Mouse (Mus musculus) thymus, postnatal 36 days (tissue): ENCODE data around the gene 4930442H23Rik.
"Not testable (repeated sequence)": the region's sequence is repeated elsewhere in the genome, so short reads cannot be mapped to it uniquely, and the experiment has no call there.

Experiments used
- DNase-seq, 2 experiments: peaks; one replicate each; pipeline ENCODE4 v3.0.0; 2022; ENCODE audit warnings: mixed read lengths in 2 of 2

Gene 4930442H23Rik

DNA sequence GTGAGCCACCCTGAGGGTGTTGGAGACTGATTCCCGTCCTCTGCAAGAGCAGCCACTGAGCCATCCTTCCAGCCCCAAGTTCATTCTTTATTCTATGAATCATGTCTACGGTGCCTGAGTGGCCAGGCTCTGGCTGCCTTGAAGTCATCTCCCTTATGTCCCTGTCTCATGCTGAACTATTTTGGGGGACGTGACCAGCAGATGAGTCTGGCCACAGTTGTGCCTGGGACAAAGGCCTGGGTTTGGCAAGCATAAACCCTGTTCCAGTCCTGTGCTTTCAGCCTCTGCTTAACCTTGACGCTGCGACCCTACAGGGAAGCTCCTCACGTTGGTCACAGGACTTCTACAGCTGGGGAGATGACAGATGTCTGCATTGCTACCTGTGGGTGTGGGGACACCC lies 13.7 kb upstream of the 4930442H23Rik start:
- DNase-seq: no peak

DNA sequence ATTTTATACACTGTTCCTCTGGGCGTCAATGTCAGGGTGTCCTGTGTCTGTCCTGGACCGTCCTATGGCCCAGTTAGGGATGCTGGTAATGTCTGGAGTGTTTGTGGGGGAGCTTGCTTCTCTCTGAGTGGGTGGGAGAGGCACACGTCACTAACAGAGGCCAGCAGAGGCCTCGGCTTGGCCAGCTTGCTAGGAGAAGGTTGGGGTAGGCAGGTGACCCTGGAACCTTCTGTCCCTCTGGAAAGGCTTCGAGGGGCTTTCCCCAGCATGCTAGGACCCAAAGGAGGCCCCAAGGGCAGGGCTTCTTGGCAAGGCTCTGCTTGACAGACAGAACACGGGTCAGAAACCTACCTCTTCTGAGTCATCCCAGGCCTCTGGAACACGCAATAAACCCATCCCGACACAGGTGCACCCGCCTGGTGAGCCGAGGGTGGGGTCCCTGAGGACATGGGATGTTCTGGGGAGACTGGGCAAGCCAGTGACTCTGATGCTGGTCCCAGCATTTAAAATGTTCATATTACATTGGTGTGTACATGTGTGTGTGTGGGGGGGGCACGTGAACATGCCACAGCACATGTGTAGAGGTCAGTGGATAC lies 12.9 kb upstream of the 4930442H23Rik start:
- DNase-seq: no peak

DNA sequence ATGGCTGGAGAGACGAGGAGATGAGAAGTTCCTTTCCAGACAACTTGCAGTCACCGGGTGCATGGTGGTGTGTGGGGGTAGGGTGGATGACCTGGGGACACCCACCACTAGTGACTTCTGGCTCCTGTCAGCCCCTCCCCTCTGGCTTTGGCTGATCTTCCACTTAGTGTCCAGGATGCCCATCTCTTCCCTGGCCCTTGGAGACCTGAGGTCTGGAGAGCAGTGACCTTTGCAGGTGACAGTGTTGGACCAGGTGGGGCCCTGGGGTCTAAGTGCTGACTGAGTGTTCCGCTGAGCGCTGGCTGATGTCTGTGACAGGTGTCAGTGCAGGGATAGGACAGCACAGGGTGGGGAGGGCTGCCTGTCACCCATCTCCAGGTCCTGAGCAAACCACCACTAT lies 11.7 kb upstream of the 4930442H23Rik start:
- no peak for DNase-seq

DNA sequence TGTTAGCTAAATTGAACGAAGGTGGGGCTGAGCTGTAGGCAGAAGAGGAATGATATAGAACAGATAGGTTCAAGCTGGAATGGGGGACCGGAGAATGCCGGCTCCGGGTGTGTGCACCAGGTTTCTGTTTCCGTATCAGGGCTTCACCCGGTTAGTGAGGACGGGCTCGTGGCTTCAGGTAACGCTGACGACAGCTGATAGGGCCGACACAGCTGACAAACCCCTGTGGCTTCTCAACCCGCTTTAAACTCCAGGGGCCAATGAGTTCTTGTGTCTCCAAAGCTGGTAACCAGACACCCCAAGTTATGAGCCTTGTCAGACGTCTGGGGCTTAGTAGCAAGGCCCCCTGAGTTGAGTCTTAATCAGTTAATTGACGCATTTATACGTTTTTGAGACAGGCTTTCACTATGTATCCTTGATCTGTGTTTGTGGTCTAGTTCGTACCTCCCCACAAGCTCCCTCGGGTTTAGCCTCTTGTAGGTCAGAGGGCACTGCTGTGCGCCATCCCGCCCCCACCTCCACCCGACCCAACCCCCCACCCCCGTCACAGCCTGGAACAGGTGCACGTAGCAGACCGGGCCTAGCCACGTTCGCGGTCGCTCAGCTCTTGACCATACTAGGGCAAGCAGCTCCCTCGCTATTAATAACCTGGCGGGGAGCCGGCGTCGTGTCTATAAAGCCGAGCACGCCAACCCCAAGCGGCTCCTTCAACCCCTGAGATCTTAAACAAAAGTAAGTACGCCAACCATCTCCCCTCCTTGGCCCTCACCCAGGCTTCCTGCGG lies 10.5 kb upstream of the 4930442H23Rik start:
- DNase-seq: peak in 1 of 2 experiments; percentile 50

DNA sequence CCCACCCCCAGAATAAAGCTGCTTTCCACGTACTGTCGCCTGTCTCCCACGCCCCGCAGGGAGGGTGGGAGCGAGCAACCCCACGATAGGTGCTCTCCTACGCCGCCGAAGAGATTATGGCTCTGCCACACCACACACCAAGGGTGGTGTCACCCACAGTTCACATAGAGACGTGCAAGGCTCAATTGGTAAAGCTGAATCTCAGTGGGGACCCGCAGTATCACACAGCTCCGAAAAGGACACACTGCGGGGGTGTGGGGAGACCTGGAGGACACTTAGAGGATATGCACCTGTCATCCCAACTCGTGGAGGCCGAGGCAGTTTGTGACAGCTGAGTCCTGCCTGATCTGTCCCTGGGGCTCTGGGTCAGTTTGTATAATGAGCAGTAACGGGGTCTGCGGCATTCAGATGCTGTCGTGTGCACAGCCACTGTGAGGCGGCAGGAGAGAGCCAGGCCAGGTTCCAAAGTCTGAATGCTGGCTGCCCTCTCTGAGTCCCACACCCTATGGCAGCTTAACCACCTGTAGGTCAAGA lies 9.4 kb upstream of the 4930442H23Rik start:
- DNase-seq: peak in 1 of 2 experiments; percentile 48

DNA sequence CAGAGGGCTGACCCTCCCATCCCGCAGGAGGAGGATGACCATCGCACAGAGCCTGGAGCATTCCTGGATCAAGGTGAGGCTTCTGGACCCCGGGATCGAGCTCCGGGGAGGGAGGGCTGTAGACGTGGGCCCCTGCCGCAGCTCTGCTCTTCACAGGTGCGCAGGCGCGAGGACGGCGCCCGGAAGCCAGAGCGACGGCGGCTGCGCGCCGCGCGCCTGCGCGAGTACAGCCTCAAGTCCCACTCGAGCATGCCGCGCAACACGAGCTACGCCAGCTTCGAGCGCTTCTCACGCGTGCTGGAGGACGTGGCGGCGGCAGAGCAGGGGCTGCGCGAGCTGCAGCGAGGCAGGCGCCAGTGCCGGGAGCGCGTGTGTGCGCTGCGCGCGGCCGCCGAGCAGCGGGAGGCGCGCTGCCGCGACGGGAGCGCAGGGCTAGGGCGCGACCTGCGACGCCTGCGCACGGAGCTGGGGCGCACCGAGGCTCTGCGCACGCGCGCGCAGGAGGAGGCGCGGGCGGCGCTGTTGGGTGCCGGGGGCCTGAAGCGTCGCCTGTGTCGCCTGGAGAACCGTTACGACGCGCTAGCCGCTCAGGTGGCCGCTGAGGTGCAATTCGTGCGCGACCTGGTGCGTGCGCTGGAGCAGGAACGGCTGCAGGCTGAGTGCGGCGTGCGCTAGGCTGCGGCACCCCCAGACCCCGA lies 8.8 kb upstream of the 4930442H23Rik start:
- DNase-seq: peak; percentile 86 to 90

DNA sequence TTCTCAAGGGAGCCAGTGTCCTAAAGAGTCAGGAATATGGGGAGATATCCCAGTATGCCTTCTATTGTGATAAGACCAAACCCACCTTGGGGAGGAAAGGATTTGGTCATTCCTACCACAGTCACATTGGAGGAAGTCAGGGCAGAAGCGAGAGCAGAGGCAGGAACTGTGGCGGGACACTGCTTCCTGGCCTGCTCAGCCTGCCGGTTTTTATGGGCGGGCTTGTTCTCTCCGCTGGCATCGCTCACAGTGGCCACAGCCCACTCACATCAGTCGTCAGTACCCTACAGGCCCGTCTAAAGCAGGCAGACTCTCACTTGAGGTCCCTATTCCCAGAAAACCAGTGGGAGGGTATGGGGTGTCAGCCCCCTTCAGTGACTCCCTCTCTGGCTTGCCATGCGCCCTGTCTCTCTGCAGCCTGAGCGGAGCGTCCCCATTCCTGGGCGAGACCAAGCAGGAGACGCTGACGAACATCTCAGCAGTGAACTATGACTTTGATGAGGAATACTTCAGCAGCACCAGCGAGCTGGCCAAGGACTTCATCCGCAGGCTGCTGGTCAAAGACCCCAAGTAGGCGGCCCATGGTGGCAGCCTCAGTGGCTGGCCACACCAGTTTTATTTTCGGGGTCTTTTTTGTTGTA lies 7.8 kb upstream of the 4930442H23Rik start:
- peak; percentile 13 to 32 for DNase-seq

DNA sequence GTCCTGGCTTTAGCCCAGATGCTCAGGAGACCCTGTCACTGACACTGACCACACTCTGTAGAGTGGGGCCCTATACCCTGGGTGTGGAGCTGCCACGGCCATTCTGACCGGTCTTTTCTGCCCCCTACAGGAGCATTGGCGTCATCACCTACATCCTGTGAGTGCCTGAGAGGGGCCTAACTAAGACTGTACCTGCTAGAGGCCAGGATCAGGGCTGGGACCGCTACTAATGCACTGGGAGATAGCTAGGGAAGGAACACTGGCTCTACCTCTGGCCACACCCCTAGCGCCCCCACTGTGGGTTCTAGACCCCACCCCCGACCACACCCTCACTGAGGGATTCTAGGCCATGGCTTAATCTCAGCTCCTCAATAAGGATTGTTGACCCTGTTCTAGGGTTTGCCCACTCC lies 7.3 kb upstream of the 4930442H23Rik start:
- DNase-seq: peak in 1 of 2 experiments; percentile 44

DNA sequence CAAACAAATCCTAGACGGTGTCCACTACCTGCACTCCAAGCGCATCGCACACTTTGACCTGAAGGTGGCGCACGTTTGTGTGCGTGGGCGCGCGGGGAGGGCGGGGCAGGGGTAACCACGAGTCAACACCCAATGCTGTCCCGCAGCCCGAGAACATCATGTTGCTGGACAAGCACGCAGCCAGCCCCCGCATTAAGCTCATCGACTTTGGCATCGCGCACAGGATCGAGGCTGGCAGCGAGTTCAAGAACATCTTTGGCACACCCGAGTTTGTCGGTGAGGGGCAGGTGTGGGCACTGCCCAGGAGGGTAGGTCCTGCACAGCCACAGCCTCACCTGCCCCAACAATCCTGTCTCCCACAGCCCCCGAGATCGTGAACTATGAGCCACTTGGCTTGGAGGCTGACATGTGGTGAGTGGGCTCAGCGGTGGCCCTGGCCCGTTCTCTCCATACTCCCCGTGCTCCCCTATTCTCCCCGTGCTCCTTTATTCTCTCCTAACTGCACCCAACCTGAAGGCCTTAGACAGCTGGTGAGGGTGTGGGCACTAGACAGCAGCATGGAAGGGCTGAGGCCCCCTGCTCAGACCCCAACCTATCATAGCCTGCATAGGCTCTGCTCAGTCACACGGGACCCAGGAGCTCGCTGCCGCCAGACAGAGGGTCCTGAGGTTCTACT lies 6.7 kb upstream of the 4930442H23Rik start:
- peak; percentile 19 to 42 for DNase-seq

DNA sequence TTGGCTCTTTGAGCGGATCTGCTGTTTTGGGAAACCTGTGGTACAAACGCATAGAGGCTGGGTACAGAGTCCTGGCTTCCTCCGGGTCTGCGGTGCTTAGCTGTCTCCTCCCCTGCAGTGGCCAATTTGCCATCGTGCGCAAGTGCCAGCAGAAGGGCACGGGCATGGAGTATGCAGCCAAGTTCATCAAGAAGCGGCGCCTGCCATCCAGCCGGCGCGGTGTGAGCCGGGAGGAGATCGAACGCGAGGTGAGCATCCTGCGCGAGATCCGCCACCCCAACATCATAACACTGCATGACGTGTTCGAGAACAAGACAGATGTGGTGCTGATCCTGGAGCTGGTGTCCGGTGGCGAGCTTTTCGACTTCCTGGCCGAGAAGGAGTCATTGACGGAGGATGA lies 6.2 kb upstream of the 4930442H23Rik start:
- no peak for DNase-seq

DNA sequence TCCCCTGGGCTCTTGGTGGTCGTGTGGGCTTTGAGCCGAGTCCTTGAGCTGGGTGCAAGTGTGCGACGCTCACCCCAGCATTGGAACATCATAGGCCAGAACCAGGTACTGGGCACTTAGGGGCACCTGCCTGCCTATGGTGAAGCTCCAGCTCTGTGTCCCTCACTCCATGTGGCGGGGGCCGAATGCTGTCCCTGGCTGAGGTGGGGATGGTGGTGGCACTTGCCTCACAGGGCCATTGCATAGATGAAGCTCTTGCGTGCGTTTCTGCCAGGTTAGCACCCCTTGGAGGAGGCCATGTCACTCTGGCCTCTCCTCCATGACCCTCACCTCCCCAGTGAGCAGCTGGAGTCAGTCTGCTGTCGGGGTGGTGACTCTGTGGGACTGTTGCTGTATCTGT lies 3.5 kb upstream of the 4930442H23Rik start:
- DNase-seq: no peak

DNA sequence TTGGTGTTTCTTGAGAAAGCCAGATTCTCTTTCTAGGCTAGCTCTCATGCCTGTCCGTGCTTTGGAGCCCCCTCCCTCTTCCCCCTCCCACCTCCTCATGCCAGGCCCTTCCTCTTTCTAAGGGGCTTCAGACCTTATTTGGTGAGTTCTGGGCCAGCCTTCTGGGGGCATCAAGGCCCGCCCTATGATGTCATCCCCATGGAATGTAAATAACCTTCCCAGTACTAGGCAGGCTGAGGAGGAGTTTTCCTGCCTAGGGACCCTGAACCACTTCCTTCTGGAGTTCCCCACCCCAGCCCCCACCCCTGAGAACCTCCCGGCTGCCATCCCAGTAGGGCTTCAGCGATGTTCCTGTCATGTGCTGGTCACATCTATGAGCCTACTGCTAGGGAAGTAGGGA lies 1.1 kb upstream of the 4930442H23Rik start:
- DNase-seq: no peak

DNA sequence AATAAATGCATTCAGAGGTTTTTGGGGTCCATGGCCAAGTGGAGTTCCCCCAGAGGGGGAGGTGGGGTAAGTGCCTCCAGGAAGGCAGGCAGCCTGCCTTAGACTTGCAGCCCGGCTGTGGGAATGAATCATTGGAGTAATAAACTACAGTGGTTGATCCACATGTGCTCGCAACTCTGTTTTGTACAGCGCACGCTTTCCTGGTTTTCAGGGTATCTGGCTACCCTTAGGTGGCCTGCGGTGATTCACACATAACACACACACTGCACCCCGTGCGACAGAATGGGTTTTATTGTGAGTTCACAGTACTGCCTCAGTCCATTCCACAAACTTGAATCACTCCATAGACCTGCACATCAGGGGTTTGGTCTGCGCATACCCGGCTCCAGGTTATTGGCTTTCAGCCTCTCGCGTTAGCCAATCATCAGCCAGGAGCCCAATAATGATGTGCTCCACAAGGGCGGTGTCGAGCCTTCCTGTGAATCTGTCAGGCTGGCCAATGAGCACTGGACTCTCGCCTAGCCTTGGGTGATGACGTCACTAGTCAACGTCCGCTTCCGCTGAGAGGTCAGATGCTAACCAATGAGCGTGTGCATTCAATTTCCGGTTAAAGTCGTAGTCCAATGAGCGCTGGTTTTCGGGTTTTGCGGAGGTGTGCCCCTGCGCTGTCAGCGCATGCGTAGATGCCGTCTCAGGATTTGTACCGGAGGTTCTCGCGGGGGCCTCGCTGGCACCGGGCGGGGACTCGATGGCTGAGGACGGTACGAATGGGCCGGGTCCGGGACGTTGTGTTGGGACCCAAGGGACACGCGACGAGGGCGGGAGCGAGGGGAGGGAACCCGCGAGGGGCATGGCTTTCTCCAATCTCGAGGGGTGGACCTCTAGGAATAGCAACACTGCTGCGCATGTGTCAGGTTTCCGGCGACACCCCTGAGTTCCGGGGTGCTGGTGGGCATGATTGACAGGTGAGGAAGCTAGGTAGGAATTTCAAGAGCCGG lies 1.0 kb downstream of the 4930442H23Rik start, which contains the start of gene Dapk3:
Gene Dapk3 (plus strand): TSS at position 670 of the 998 bp plus-strand sequence.
- peak; percentile 94 for DNase-seq

DNA sequence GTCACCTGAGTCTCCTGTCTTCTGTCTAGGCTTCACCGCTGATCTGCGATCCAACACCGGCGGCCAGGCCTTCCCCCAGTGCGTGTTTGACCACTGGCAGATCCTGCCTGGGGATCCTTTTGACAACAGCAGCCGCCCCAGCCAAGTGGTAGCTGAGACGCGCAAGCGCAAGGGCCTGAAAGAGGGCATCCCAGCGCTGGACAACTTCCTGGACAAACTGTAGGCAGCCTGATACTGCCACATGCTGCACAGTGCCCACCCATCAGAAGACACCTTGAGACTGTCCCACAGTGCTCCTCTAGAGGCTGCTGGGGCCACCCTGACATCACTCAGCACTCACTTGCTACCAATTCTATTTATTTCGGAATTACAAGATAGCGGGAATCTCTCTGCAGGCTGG lies 1.8 kb downstream of the 4930442H23Rik start:
- DNase-seq: not testable (repeated sequence)

DNA sequence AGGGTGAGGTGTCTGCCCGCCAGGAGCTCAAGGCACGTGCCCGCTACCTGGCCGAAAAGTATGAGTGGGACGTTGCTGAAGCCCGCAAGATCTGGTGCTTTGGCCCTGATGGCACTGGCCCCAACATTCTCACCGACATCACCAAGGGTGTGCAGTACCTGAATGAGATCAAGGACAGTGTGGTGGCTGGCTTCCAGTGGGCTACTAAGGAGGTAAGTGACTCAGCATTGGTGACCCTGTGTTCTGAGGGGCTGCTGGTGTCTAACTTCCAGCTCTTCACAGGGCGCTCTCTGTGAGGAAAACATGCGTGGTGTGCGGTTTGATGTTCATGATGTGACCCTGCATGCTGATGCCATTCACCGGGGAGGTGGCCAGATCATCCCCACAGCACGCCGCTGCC lies 2.7 kb downstream of the 4930442H23Rik start:
- DNase-seq: no peak

DNA sequence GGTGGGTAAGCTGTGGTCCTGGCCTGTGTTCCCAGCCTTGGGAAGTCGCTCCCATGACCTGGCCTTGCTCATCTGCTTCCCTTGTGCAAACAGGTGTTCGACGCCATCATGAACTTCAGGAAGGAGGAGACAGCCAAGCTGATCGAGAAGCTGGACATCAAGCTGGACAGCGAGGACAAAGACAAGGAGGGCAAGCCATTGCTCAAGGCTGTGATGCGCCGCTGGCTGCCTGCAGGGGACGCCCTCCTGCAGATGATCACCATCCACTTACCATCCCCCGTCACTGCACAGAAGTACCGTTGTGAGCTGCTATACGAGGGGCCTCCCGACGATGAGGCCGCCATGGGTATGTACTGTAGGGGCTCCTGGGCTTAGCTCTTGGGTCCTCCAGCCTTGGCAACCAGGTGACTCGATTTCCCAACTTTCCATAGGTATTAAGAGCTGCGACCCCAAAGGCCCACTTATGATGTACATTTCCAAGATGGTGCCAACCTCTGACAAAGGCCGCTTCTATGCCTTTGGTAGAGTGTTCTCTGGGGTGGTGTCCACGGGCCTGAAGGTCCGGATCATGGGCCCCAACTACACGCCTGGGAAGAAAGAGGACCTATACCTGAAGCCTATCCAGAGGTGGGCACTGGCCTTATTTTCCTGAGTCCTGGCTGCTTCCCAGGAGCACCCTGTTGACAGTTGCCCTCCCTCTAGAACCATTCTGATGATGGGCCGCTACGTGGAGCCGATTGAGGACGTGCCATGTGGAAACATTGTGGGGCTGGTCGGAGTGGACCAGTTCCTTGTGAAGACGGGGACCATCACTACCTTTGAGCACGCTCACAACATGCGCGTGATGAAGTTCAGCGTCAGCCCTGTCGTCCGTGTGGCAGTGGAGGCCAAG lies 4.0 kb downstream of the 4930442H23Rik start:
- peak in 1 of 2 experiments; percentile 15 for DNase-seq

DNA sequence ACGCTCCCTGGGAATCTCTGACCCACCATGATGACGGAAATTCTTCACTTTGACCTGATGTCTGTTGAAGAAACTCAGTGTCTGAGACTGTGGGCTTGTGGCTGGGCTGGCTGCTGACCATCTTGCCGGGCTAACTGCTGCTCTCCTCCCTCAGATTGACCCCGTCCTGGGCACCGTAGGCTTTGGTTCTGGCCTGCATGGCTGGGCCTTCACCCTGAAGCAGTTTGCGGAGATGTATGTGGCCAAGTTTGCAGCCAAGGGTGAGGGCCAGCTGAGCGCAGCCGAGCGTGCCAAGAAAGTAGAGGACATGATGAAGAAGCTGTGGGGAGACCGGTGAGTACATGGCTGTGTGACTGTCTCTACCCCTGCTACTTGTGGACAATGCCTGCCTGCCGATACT lies 4.7 kb downstream of the 4930442H23Rik start:
- no peak for DNase-seq

DNA sequence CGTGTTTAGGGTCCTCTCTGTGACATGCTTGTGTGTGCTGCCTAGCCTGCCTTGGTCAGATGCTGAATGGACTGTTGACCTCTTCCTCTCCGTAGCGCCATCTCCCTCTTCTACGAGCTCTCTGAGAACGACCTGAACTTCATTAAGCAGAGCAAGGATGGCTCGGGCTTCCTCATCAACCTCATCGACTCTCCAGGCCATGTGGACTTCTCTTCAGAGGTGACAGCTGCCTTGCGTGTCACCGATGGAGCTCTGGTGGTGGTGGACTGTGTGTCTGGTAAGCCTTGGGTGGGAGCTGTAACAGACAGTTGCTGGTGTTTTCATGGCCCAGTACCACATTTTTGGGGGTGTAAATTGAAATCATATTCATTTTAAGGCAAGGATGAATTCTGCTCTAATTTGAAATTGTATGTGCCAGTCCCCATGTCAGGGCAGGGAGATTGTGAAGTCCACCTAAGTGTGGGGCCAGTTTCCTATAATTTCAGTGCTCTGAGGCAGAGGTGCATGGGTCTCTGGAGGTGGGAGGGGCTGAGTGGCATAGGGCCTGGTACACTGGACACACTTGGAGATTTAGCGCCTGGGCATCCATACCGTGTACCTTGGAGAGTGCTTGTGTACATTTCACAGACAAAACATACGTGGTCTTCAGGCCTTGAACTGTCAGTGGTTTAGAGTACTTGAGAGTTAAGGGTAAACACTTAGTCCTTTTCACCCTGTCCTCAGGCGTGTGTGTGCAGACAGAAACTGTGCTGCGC lies 5.5 kb downstream of the 4930442H23Rik start:
- no peak for DNase-seq

DNA sequence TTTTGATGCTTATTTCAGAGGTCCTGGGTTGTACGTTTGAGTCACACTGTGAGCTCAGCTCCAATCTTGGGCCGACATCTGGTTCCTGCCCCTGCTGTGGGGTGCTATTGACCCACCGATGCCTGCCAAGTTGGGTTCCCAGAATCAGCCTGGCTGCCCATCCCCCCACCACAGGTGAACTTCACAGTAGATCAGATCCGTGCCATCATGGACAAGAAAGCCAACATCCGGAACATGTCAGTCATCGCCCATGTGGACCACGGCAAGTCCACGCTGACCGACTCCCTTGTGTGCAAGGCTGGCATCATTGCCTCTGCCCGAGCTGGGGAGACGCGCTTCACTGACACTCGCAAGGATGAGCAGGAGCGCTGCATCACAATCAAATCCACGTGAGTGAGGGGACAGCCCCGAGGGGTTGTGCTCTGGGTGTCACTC lies 6.1 kb downstream of the 4930442H23Rik start:
- DNase-seq: peak in 1 of 2 experiments; percentile 61
